Mouse (Mus musculus) WW6 (cell line): Measurements from ENCODE around the gene Lman2l.

Experiments used
- DNase-seq: peaks from one replicate; pipeline ENCODE4 v3.0.0-alpha.2; 2013; ENCODE audit warnings: low read depth, low spot score

The Lman2l gene

GRCm38 (mm10) chr1:36444471-36445464 is at the start of gene Lman2l:
Lman2l (minus strand) TSS chr1:36445271.
- peak; percentile 86 for DNase-seq

GRCm38 (mm10) chr1:36493299-36493698 is 48.2 kb upstream of the Lman2l start:
- no peak for DNase-seq

GRCm38 (mm10) chr1:36492416-36493139 is 47.5 kb upstream of the Lman2l start:
- DNase-seq = no peak

GRCm38 (mm10) chr1:36489661-36490060 is 44.6 kb upstream of the Lman2l start:
- no peak for DNase-seq

- no peak for DNase-seq
These were observed 42.0 kb upstream of the Lman2l start for GRCm38 (mm10) chr1:36487111-36487510.

GRCm38 (mm10) chr1:36485080-36485479 is 40.0 kb upstream of the Lman2l start:
- DNase-seq = no peak

- DNase-seq = no peak
These were observed 38.8 kb upstream of the Lman2l start for GRCm38 (mm10) chr1:36483825-36484224.

- no peak for DNase-seq
These were observed 35.1 kb upstream of the Lman2l start for GRCm38 (mm10) chr1:36479903-36480899.

GRCm38 (mm10) chr1:36478343-36478795 is 33.3 kb upstream of the Lman2l start:
- no peak for DNase-seq

GRCm38 (mm10) chr1:36476426-36476825 is 31.4 kb upstream of the Lman2l start:
- DNase-seq = no peak

GRCm38 (mm10) chr1:36475480-36476110 is 30.5 kb upstream of the Lman2l start:
- DNase-seq = no peak

GRCm38 (mm10) chr1:36474646-36475045 is 29.6 kb upstream of the Lman2l start:
- DNase-seq = no peak

GRCm38 (mm10) chr1:36473211-36473780 is 28.2 kb upstream of the Lman2l start:
- DNase-seq = no peak

GRCm38 (mm10) chr1:36472106-36472440 is 27.0 kb upstream of the Lman2l start:
- DNase-seq = no peak

GRCm38 (mm10) chr1:36471181-36472105 is 26.4 kb upstream of the Lman2l start, which contains the start of gene Cnnm4:
Cnnm4 (plus strand) TSS chr1:36471620.
- no peak for DNase-seq

GRCm38 (mm10) chr1:36469811-36470444 is 24.9 kb upstream of the Lman2l start:
- DNase-seq = no peak

- DNase-seq = no peak
These were observed 22.4 kb upstream of the Lman2l start for GRCm38 (mm10) chr1:36467446-36467845.

- no peak for DNase-seq
These were observed 20.6 kb upstream of the Lman2l start for GRCm38 (mm10) chr1:36465641-36466160.

- DNase-seq = no peak
These were observed 16.8 kb upstream of the Lman2l start for GRCm38 (mm10) chr1:36461829-36462228.
